Mouse (Mus musculus) midbrain, embryonic 12.5 days (tissue): Measurements from ENCODE around the gene Zmynd10. TPM values are rescaled to one million over a fixed set of nuclear protein-coding genes. Genes with fewer than 3 reads are reported as not detected.
"Not testable (repeated sequence)": the region's sequence is repeated elsewhere in the genome, so short reads cannot be mapped to it uniquely, and the experiment has no call there.

Experiments
- ATAC-seq: fragments of 200-750 bp; cut with Nextera tagmentation; 2 replicates; pipeline ENCODE4 v1.8.0; 2017; ENCODE audit warnings: low read depth, moderate TSS enrichment, moderate library complexity; ENCODE audit not compliant: low FRiP score
- H3K27ac ChIP-seq: fragments of 300-500 bp; sonication (generic); replicated peaks from 2 replicates; pipeline ENCODE4 v1.5.1; 2016; ENCODE audit warnings: mild to moderate bottlenecking
- H3K27me3 ChIP-seq: fragments of 300-500 bp; sonication (generic); 2 replicates; pipeline ENCODE4 v1.6.1; 2016; ENCODE audit warnings: mild to moderate bottlenecking
- H3K36me3 ChIP-seq: fragments of 300-500 bp; sonication (generic); 2 replicates; pipeline ENCODE4 v1.6.1; 2016
- H3K4me1 ChIP-seq: fragments of 300-500 bp; sonication (generic); 2 replicates; pipeline ENCODE4 v1.6.1; 2016
- H3K4me2 ChIP-seq: fragments of 300-500 bp; sonication (generic); replicated peaks from 2 replicates; pipeline ENCODE4 v1.6.1; 2016; ENCODE audit warnings: mild to moderate bottlenecking, moderate library complexity
- H3K4me3 ChIP-seq: fragments of 300-500 bp; sonication (generic); 2 replicates; pipeline ENCODE4 v1.5.1; 2016; ENCODE audit warnings: mild to moderate bottlenecking
- H3K9ac ChIP-seq: fragments of 300-500 bp; sonication (generic); replicated peaks from 2 replicates; pipeline ENCODE4 v1.6.1; 2016; ENCODE audit warnings: mild to moderate bottlenecking, moderate library complexity
- H3K9me3 ChIP-seq: fragments of 300-500 bp; sonication (generic); 2 replicates; pipeline ENCODE4 v1.6.1; 2016; ENCODE audit warnings: mild to moderate bottlenecking
- WGBS: fragments of 180-500 bp; shearing (Covaris S2); methylation state at CpG from one replicate; pipeline ENCODE4 v1.1.7; 2016; 5-methylcytosine and 5-hydroxymethylcytosine counted together
- polyA plus RNA-seq: library from polyadenylated mRNA; unstranded; fragments of >200 nt; fragmentation: Nextera tagmentation; extraction: Ambion mirVana; gene quantifications from 2 replicates; pipeline ENCODE4 v1.2.1, GENCODE M21; 2016

Gene Zmynd10
- polyA plus RNA-seq, 1 experiment from 2014 or later = 1.1 TPM

- H3K9me3 ChIP-seq, H3K4me3 ChIP-seq, H3K27ac ChIP-seq, H3K4me2 ChIP-seq, ATAC-seq, H3K9ac ChIP-seq, H3K27me3 ChIP-seq: not testable (repeated sequence)
- peaks cover 40% of the 10 kb centered on the region for H3K4me1 ChIP-seq
- 50% methylated on average over 5 of the region's 5 CpGs for WGBS
- peaks cover 36% of the 10 kb centered on the region for H3K36me3 ChIP-seq
Observed at GRCm38 (mm10) chr9:107565556-107565955, 18.5 kb downstream of the Zmynd10 start.

DNA sequence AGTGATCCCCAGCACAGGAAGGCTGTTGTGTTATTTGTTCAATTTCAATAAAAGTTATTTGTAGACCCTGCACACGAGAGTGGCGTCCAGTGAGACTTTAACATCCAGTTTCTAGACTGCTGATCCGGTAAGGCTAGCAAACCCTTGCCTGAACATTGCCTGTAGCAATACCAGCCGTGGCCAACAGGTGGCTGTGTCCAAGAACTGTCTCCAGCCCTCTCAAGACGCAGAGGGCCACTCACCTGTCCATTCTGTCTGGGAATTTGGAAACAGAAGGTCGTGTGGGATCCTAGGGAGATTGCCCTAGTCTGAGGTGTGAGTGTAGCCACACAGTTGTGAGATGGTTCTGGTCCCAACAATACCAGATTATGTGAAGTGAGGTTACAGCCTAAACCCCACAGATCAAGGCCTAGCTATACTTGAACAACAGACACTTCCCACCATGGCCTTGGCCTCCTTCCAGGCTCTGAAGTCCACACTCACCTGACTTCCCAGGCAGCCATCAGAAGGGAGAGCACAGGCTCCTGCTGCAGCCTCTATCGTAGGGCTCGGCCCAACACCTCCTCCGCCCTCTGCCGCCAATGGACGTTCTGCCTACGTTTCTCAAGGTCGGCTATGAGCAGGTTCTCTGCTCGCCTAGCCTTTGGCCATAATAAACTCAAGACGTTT, 19.1 kb downstream of the Zmynd10 start:
- H3K9me3 ChIP-seq = no peaks in the 10 kb centered on the region
- H3K27ac ChIP-seq = no peak overlapping the region
- peaks cover 47% of the 10 kb centered on the region for H3K4me1 ChIP-seq
- no peak overlapping the region for H3K4me3 ChIP-seq
- 60% methylated on average over 15 of the region's 15 CpGs for WGBS
- no peak for ATAC-seq
- H3K36me3 ChIP-seq = peaks cover 36% of the 10 kb centered on the region
- no peaks in the 10 kb centered on the region for H3K27me3 ChIP-seq
- H3K4me2 ChIP-seq = no peak overlapping the region
- no peak overlapping the region for H3K9ac ChIP-seq

DNA sequence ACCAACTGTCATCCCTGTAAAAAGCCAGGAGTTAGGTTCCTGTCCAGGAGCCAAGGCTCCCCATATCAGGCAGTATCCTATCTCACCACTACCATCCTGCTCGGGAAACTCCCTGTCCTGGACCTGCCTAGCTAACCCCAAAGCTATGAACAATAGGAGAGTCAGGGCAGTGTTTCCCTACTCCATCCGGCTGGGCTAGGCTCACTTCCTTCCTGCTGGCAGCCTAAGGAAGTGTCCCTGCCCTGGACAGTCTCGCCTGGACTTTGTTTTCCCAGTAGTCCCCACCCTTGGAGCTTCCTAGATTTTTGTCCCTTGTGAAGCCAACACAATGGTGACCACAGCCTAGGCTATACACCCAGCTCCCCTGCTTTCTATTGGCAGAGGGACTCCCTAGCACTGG, 19.8 kb downstream of the Zmynd10 start:
- peaks cover 53% of the 10 kb centered on the region for H3K4me1 ChIP-seq
- no peak overlapping the region for H3K9ac ChIP-seq
- H3K4me2 ChIP-seq = no peak overlapping the region
- peaks cover 36% of the 10 kb centered on the region for H3K36me3 ChIP-seq
- H3K4me3 ChIP-seq = no peak overlapping the region
- H3K27ac ChIP-seq = no peak overlapping the region
- no peaks in the 10 kb centered on the region for H3K27me3 ChIP-seq
- ATAC-seq = no peak
- no peaks in the 10 kb centered on the region for H3K9me3 ChIP-seq
- 75% methylated on average over 3 of the region's 3 CpGs for WGBS

DNA sequence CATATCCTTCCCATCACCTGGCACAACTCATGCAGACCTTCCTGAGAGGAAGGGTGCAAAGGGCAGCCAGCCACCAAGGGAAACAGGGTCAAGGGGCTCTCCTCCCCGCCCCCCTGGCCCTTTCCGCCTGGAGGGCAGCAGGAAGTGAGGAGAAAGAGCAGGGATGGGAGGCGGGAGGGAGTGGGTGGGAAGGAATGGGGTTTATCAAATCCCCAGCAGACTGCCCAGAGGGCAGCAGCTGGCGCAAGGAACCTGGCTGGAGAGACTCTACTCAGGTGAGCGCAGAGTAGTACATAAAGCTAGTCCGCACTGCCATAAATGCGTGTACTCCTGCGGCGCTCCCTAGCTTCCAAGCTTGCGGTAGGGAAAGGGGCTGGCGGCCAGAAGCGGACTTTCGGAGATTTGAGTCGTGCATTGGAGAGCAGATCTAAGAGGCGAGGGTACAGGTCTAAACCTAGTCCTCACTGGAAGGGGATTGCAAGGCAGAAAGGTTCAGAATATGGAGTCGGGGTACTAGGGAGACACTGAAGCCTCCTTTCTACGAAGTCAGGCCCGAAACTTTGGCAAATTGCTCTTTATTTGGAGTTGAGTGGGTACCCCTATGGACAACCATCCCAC, 20.7 kb downstream of the Zmynd10 start, which contains the start of gene Hyal2:
Gene Hyal2 (plus strand): TSS at position 244 of the 618 bp plus-strand sequence.
- ATAC-seq = no peak
- Histone ChIP-seq H3K4me2 (peak within 1 kb of the TSS; percentile 95), H3K27me3 (no peaks in the 10 kb centered on the region), H3K4me3 (peak within 1 kb of the TSS; percentile 92), H3K9me3 (no peaks in the 10 kb centered on the region), H3K36me3 (peaks cover 40% of the 10 kb centered on the region), H3K27ac (peak within 1 kb of the TSS; percentile 87), H3K9ac (peak within 1 kb of the TSS; percentile 91), H3K4me1 (peaks cover 53% of the 10 kb centered on the region)
- 5% methylated on average over 18 of the region's 18 CpGs for WGBS

DNA sequence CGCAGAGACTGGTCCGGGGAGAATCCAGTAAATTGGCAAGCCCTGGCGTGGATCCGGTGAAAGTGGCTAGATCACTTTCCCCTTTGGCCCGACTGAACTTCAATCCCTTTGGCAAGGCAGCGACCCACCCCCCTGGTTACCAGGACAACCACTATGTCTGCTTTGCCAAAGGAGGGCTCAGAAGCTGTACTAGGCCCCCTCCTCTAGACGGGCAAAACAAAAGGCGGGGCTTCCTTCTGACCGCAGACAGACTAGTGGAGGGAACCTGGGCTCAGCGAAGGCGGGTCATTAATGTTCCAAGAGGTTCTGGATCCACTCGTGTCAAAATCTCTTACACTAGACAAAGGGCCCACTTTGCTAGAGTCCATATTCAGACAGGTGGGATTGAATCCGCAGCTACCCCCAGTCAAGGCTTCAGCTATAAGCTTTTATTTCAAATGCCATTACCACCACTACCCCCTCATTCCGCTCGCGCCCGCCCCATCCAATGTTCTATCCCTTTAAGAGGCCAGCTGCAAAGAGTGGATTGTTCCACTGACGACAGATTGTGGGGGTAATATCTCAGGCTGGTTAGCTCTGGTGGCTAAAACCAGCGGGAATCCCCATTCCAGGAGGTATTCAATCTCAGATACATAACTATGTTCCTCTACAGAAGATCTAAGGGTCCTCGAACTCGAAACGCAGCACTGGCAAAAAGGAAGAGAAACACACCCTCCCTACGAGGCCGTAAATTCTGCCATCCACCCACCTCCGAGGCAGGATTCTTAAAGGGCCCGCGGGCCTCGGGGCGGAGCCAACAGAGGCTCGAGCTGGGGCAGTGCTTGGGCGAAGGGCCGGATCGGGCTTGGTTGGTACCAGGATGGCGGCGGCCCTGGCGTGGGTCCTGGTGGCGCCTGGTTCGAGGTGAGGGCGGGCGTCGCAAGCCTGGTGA, 21.5 kb downstream of the Zmynd10 start:
- Histone ChIP-seq H3K27ac (peak overlapping the region; percentile 87), H3K4me1 (peaks cover 50% of the 10 kb centered on the region), H3K9ac (peak overlapping the region; percentile 91), H3K27me3 (no peaks in the 10 kb centered on the region), H3K4me3 (peak overlapping the region; percentile 92), H3K36me3 (peaks cover 48% of the 10 kb centered on the region), H3K9me3 (no peaks in the 10 kb centered on the region), H3K4me2 (peak overlapping the region; percentile 95)
- under 1% methylated on average over 41 of the region's 41 CpGs for WGBS
- peak; percentile 84 for ATAC-seq

- Histone ChIP-seq H3K4me3 (peak overlapping the region; percentile 92), H3K36me3 (peaks cover 52% of the 10 kb centered on the region), H3K27me3 (no peaks in the 10 kb centered on the region), H3K27ac (peak overlapping the region; percentile 87), H3K9ac (peak overlapping the region; percentile 91), H3K4me1 (peaks cover 44% of the 10 kb centered on the region), H3K9me3 (no peaks in the 10 kb centered on the region), H3K4me2 (peak overlapping the region; percentile 95)
- 0% methylated on average over 23 of the region's 23 CpGs for WGBS
- ATAC-seq = peak; percentile 19
Observed at GRCm38 (mm10) chr9:107569270-107569669, 22.2 kb downstream of the Zmynd10 start.

DNA sequence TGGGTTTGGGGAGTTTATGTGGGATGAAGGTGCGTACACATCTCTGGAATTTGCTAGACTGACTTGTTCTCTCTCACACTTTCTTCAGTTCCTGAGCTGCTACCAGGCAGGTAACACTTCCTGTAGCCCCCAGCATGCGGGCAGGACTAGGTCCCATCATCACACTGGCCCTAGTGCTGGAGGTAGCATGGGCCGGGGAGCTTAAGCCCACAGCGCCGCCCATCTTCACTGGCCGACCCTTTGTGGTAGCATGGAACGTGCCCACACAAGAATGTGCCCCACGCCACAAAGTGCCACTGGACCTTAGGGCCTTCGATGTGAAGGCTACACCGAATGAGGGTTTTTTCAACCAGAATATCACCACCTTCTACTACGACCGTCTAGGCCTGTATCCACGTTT, 22.9 kb downstream of the Zmynd10 start:
- Histone ChIP-seq H3K9me3 (no peaks in the 10 kb centered on the region), H3K27ac (peak overlapping the region; percentile 87), H3K9ac (peak overlapping the region; percentile 91), H3K4me2 (peak overlapping the region; percentile 95), H3K36me3 (peaks cover 52% of the 10 kb centered on the region), H3K4me1 (peaks cover 42% of the 10 kb centered on the region), H3K27me3 (no peaks in the 10 kb centered on the region), H3K4me3 (peak overlapping the region; percentile 92)
- WGBS = 46% methylated on average over 13 of the region's 13 CpGs
- ATAC-seq = no peak

GRCm38 (mm10) chr9:107570845-107571244, 23.7 kb downstream of the Zmynd10 start:
- WGBS = 96% methylated on average over 21 of the region's 21 CpGs

GRCm38 (mm10) chr9:107571534-107572326, 24.6 kb downstream of the Zmynd10 start:
- Histone ChIP-seq H3K4me2 (peak overlapping the region; percentile 95), H3K36me3 (peaks cover 45% of the 10 kb centered on the region), H3K9ac (no peak overlapping the region; the same call in 1 of the 2 replicates), H3K9me3 (no peaks in the 10 kb centered on the region), H3K27me3 (no peaks in the 10 kb centered on the region), H3K27ac (no peak overlapping the region), H3K4me1 (peaks cover 39% of the 10 kb centered on the region), H3K4me3 (0 out of 2 replicates have a peak overlapping the region, but pooled peaks have one; percentile 3)
- WGBS = 96% methylated on average over 22 of the region's 22 CpGs
- no peak for ATAC-seq

More at GRCm38 (mm10) chr9:107570845-107571244, 23.7 kb downstream of the Zmynd10 start:
- peaks cover 42% of the 10 kb centered on the region for H3K4me1 ChIP-seq
- no peak for ATAC-seq
- H3K4me2 ChIP-seq = peak overlapping the region; percentile 95
- peaks cover 45% of the 10 kb centered on the region for H3K36me3 ChIP-seq
- H3K27me3 ChIP-seq = no peaks in the 10 kb centered on the region
- H3K9me3 ChIP-seq = no peaks in the 10 kb centered on the region
- H3K4me3 ChIP-seq = peak overlapping the region; percentile 92
- no peak overlapping the region for H3K27ac ChIP-seq
- peak overlapping the region; percentile 91; the same call in 1 of the 2 replicates for H3K9ac ChIP-seq

GRCm38 (mm10) chr9:107572327-107572662, 25.2 kb downstream of the Zmynd10 start:
- H3K9ac ChIP-seq = no peak overlapping the region

GRCm38 (mm10) chr9:107573774-107574173, 26.7 kb downstream of the Zmynd10 start:
- H3K4me1 ChIP-seq = peaks cover 32% of the 10 kb centered on the region
- H3K27me3 ChIP-seq, ATAC-seq, H3K9me3 ChIP-seq, H3K27ac ChIP-seq, H3K4me3 ChIP-seq, H3K9ac ChIP-seq, H3K4me2 ChIP-seq: not testable (repeated sequence)
- H3K36me3 ChIP-seq = peaks cover 45% of the 10 kb centered on the region
- WGBS = 82% methylated on average over 6 of the region's 6 CpGs

More at GRCm38 (mm10) chr9:107572327-107572662, 25.2 kb downstream of the Zmynd10 start:
- ATAC-seq = no peak
- no peak overlapping the region for H3K27ac ChIP-seq
- H3K9me3 ChIP-seq = no peaks in the 10 kb centered on the region
- H3K4me1 ChIP-seq = peaks cover 39% of the 10 kb centered on the region
- no peak overlapping the region for H3K4me3 ChIP-seq
- no peaks in the 10 kb centered on the region for H3K27me3 ChIP-seq
- 91% methylated on average over 2 of the region's 2 CpGs for WGBS
- H3K4me2 ChIP-seq = no peak overlapping the region
- H3K36me3 ChIP-seq = peaks cover 45% of the 10 kb centered on the region
